Mouse (Mus musculus) ES-Bruce4 (cell line): ENCODE results near the gene Fastkd3.

ENCODE experiments used
- CTCF ChIP-seq: IDR thresholded peaks from one replicate; pipeline ENCODE4 v1.8.1; 2011; ENCODE audit warnings: low read depth, low read length
- EP300 ChIP-seq: IDR thresholded peaks from 2 replicates; pipeline ENCODE4 v1.6.1; 2011; ENCODE audit warnings: low read depth, low read length; ENCODE audit not compliant: insufficient read depth
- POLR2A ChIP-seq: IDR thresholded peaks from one replicate; pipeline ENCODE4 v1.8.1; 2011; ENCODE audit warnings: low read length; ENCODE audit not compliant: insufficient read depth

DNA sequence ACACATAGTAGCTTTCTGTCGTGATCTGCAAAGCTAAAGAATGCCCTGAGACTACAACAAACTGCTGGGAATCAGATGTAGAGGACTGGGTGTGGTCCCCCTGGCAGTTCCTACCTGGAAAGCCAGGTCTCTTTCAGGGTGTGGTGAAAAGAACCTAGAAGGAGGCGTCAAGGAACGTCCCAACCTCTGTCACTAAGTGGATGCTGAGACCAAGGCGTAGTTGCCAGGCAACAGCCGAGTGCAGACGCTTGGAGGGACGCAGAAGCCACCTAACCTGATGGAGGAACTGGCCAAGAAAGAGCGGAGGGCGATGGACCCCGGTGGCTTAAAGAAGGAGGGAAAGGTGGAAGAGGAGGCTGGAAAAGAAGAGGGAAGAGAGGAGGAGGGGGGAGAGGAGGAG, 15.2 kb downstream of the Fastkd3 start, which contains the start of gene 1700001L19Rik:
- no peak for TF ChIP-seq POLR2A
- TF ChIP-seq CTCF: no peak
- TF ChIP-seq EP300: no peak
